Comparison of ENCODE assay signal across 14 mouse cellular contexts in genomic region chr16:26596440-26596839, GRCm38 (mm10). TPM values are rescaled to one million over a fixed set of nuclear protein-coding genes. Genes with fewer than 3 reads are reported as not detected.
DNase-seq lines count a peak whose midpoint lies in the region; ATAC-seq and TF ChIP-seq lines count a peak whose summit lies in the region.
"Had no signal": no experiment of that assay in that cellular context is flagged by ENCODE, and none has a peak within 500 bp of the region (broad histone marks: within the 10 kb centered on the region; RNA-seq: fewer than 3 reads in every experiment).

No protein-coding gene starts in this region.

- no peaks in the 10 kb centered on the region for H3K36me3 ChIP-seq in heart, embryonic 13.5 days
- H3K36me3 ChIP-seq in heart, embryonic 10.5 days, result no peaks in the 10 kb centered on the region
- no peaks in the 10 kb centered on the region for H3K36me3 ChIP-seq in midbrain, embryonic 16.5 days (ENCODE audit: control insufficient read depth, insufficient read depth, low read length)
- no peaks in the 10 kb centered on the region for H3K36me3 ChIP-seq in midbrain, embryonic 14.5 days (ENCODE audit: control insufficient read depth, insufficient read depth, low read length)
- H3K36me3 ChIP-seq in forebrain, postnatal 0 days (ENCODE audit: insufficient read depth), result no peaks in the 10 kb centered on the region
- H3K36me3 ChIP-seq: G1E; limb, embryonic 15.5 days had no signal

- TF ChIP-seq CTCF in forebrain, postnatal 0 days (IDR thresholded peaks at IDR 0.05; ENCODE audit: low read depth), result no peak

- H3K4me1 ChIP-seq in heart, embryonic 13.5 days, result peaks cover 37% of the 10 kb centered on the region
- H3K4me1 ChIP-seq in heart, embryonic 10.5 days, result peaks cover 10% of the 10 kb centered on the region; the same call in 1 of the 2 replicates
- H3K4me1 ChIP-seq in midbrain, embryonic 16.5 days (ENCODE audit: control insufficient read depth, insufficient read depth, low read length), result no peaks in the 10 kb centered on the region
- H3K4me1 ChIP-seq in midbrain, embryonic 14.5 days (ENCODE audit: control insufficient read depth, insufficient read depth, low read length), result no peaks in the 10 kb centered on the region
- 0 out of 2 replicates have a peak, but pooled peaks cover 2% of the 10 kb centered on the region for H3K4me1 ChIP-seq in forebrain, postnatal 0 days (ENCODE audit: insufficient read depth)

- DNase-seq in heart, embryonic 10.5 days (ENCODE audit: low spot score), result no peak
- peak; percentile 30 for DNase-seq in layer of hippocampus, adult 9-11 months
- DNase-seq in layer of hippocampus, postnatal 14 days (ENCODE audit: low spot score in 2 of 2), result no peak
- DNase-seq in midbrain, embryonic 14.5 days, result no peak
- DNase-seq in forebrain, postnatal 0 days, result no peak
- DNase-seq: adrenal gland, postnatal 10 days; kidney, postnatal 14 days; lung, adult 2 months; right cerebral cortex, postnatal 25 days had no signal

- ATAC-seq in heart, embryonic 13.5 days (ENCODE audit: extremely low read depth, insufficient number of reproducible peaks, low FRiP score, low TSS enrichment), result no peak
- peak; percentile 70; the same call in 1 of the 2 replicates for ATAC-seq in midbrain, embryonic 16.5 days
- no peak; the same call in 1 of the 2 replicates for ATAC-seq in midbrain, embryonic 14.5 days (ENCODE audit: low FRiP score, low TSS enrichment)
- ATAC-seq in forebrain, postnatal 0 days, result peak; percentile 61

- H3K27ac ChIP-seq in heart, embryonic 13.5 days (replicated peaks), result no peak overlapping the region
- no peak overlapping the region for H3K27ac ChIP-seq in heart, embryonic 10.5 days
- no peak overlapping the region for H3K27ac ChIP-seq in midbrain, embryonic 16.5 days (ENCODE audit: low read length)
- no peak overlapping the region for H3K27ac ChIP-seq in midbrain, embryonic 14.5 days (replicated peaks; ENCODE audit: low read depth, low read length)
- H3K27ac ChIP-seq in forebrain, postnatal 0 days (ENCODE audit: low read depth, low read length), result no peak overlapping the region
- H3K27ac ChIP-seq: limb, embryonic 15.5 days had no signal

- H3K27me3 ChIP-seq in heart, embryonic 13.5 days (replicated peaks), result no peaks in the 10 kb centered on the region
- H3K27me3 ChIP-seq in heart, embryonic 10.5 days (ENCODE audit: insufficient read depth, poor library complexity, severe bottlenecking), result no peaks in the 10 kb centered on the region
- no peaks in the 10 kb centered on the region for H3K27me3 ChIP-seq in midbrain, embryonic 16.5 days (ENCODE audit: control insufficient read depth, insufficient read depth, low read depth, low read length)
- H3K27me3 ChIP-seq in midbrain, embryonic 14.5 days (ENCODE audit: control insufficient read depth, insufficient read depth, low read length), result no peaks in the 10 kb centered on the region
- H3K27me3 ChIP-seq in forebrain, postnatal 0 days (ENCODE audit: insufficient read depth, low read length), result no peaks in the 10 kb centered on the region
- H3K27me3 ChIP-seq: limb, embryonic 15.5 days had no signal

- WGBS in heart, embryonic 13.5 days, result 22% methylated on average over 7 of the region's 7 CpGs
- WGBS in heart, embryonic 10.5 days, result 25% methylated on average over 7 of the region's 7 CpGs
- 39% methylated on average over 7 of the region's 7 CpGs for WGBS in midbrain, embryonic 16.5 days
- WGBS in midbrain, embryonic 14.5 days, result 47% methylated on average over 7 of the region's 7 CpGs
- WGBS in forebrain, postnatal 0 days, result 25% methylated on average over 7 of the region's 7 CpGs

- H3K9ac ChIP-seq in heart, embryonic 13.5 days, result no peak overlapping the region
- H3K9ac ChIP-seq in midbrain, embryonic 16.5 days (ENCODE audit: low read depth, low read length), result no peak overlapping the region
- H3K9ac ChIP-seq in midbrain, embryonic 14.5 days (replicated peaks; ENCODE audit: low read length), result no peak overlapping the region
- H3K9ac ChIP-seq in forebrain, postnatal 0 days, result no peak overlapping the region
- H3K9ac ChIP-seq: limb, embryonic 15.5 days had no signal

- no peaks in the 10 kb centered on the region for H3K9me3 ChIP-seq in heart, embryonic 13.5 days
- H3K9me3 ChIP-seq in heart, embryonic 10.5 days, result no peaks in the 10 kb centered on the region
- no peaks in the 10 kb centered on the region for H3K9me3 ChIP-seq in midbrain, embryonic 16.5 days (replicated peaks; ENCODE audit: control insufficient read depth, low read length, poor library complexity, severe bottlenecking)
- no peaks in the 10 kb centered on the region for H3K9me3 ChIP-seq in midbrain, embryonic 14.5 days (ENCODE audit: control insufficient read depth, low read length)
- H3K9me3 ChIP-seq in forebrain, postnatal 0 days (ENCODE audit: low read length), result no peaks in the 10 kb centered on the region
- H3K9me3 ChIP-seq: G1E; limb, embryonic 15.5 days had no signal

- peak overlapping the region; percentile 24; the same call in 1 of the 2 replicates for H3K4me2 ChIP-seq in heart, embryonic 13.5 days
- no peak overlapping the region for H3K4me2 ChIP-seq in midbrain, embryonic 16.5 days (ENCODE audit: low read length)
- no peak overlapping the region for H3K4me2 ChIP-seq in midbrain, embryonic 14.5 days (ENCODE audit: low read length)
- no peak overlapping the region for H3K4me2 ChIP-seq in forebrain, postnatal 0 days (ENCODE audit: low read depth)
- H3K4me2 ChIP-seq: limb, embryonic 15.5 days had no signal

- no peak overlapping the region for H3K4me3 ChIP-seq in heart, embryonic 13.5 days
- H3K4me3 ChIP-seq in heart, embryonic 10.5 days, result no peak overlapping the region
- H3K4me3 ChIP-seq in midbrain, embryonic 16.5 days (ENCODE audit: low read depth, low read length), result no peak overlapping the region
- H3K4me3 ChIP-seq in midbrain, embryonic 14.5 days (replicated peaks; ENCODE audit: low read depth, low read length), result no peak overlapping the region
- no peak overlapping the region for H3K4me3 ChIP-seq in forebrain, postnatal 0 days (ENCODE audit: low read depth, low read length)
- H3K4me3 ChIP-seq: erythroblast, embryonic 14.5 days; limb, embryonic 15.5 days had no signal

RNA-seq across cellular contexts. Expression of gene Il1rap, which starts 14.9 kb away (rescaled TPM):
- 5.6 TPM in 2 replicates for polyA plus RNA-seq in heart, embryonic 13.5 days (2015; fragmentation: Nextera tagmentation; extraction: Ambion mirVana)
- polyA plus RNA-seq in heart, embryonic 10.5 days (2016; fragmentation: Nextera tagmentation; extraction: Ambion mirVana), result 5.2 and 7.4 TPM in 2 replicates
- total RNA-seq in layer of hippocampus, postnatal 14 days (2021), result 10 to 100 TPM; 44.7 to 51.4 TPM
- polyA plus RNA-seq in midbrain, embryonic 16.5 days (2015; fragmentation: Nextera tagmentation; extraction: Ambion mirVana), result 8.2 and 8.6 TPM in 2 replicates
- 6.1 and 8.5 TPM in 2 replicates for polyA plus RNA-seq in midbrain, embryonic 14.5 days (2014; fragmentation: Nextera tagmentation; extraction: Ambion mirVana)
- total RNA-seq in forebrain, postnatal 0 days (2014; rRNA removed), result 8.9 and 9.3 TPM in 2 replicates
- 4.7 and 5.2 TPM in 2 replicates for polyA plus RNA-seq in forebrain, postnatal 0 days (2015; fragmentation: Nextera tagmentation; extraction: Ambion mirVana)

Comparison
In these comparisons a context has a peak if more than half of its experiments do, and no peak if none do; other contexts are left out.
1. ATAC-seq: peak in midbrain, embryonic 16.5 days (single experiment) and forebrain, postnatal 0 days (single experiment); none in heart, embryonic 13.5 days (single experiment) and midbrain, embryonic 14.5 days (single experiment).